Mouse (Mus musculus) thymus, adult 2 months (tissue): ENCODE results near the gene Smyd1. TPM values are rescaled to one million over a fixed set of nuclear protein-coding genes. Genes with fewer than 3 reads are reported as not detected.
A peak's percentile ranks its signal among the peaks of the same experiment; 100 is the strongest.

Experiments
- DNase-seq: peaks from one replicate; pipeline ENCODE4 v3.0.0; 2021
- H3K27ac ChIP-seq: fragments of 200-500 bp; 2 replicates; pipeline ENCODE4 v1.5.1; 2012; ENCODE audit warnings: low read length, control low read depth; ENCODE audit not compliant: control insufficient read depth, insufficient read depth
- H3K27me3 ChIP-seq: fragments of 200-500 bp; 2 replicates; pipeline ENCODE4 v1.6.1; 2012; ENCODE audit warnings: mild to moderate bottlenecking, low read length, moderate library complexity, mixed read lengths; ENCODE audit not compliant: control insufficient read depth, insufficient read depth
- H3K36me3 ChIP-seq: fragments of 200-500 bp; 2 replicates; pipeline ENCODE4 v1.6.1; 2012; ENCODE audit warnings: mild to moderate bottlenecking, low read length, moderate library complexity; ENCODE audit not compliant: control insufficient read depth, insufficient read depth
- H3K4me1 ChIP-seq: fragments of 200-500 bp; replicated peaks from 2 replicates; pipeline ENCODE4 v1.6.1; 2012; ENCODE audit warnings: low read length; ENCODE audit not compliant: control insufficient read depth, insufficient read depth
- H3K4me3 ChIP-seq: fragments of 200-500 bp; 2 replicates; pipeline ENCODE4 v1.5.1; 2012; ENCODE audit warnings: mild to moderate bottlenecking, low read length, control low read depth, moderate library complexity; ENCODE audit not compliant: control insufficient read depth, insufficient read depth
- CTCF ChIP-seq: fragments of 200-500 bp; IDR thresholded peaks from 2 replicates; pipeline ENCODE4 v1.5.1; 2012; ENCODE audit warnings: mild to moderate bottlenecking, control low read depth, low read length, moderate library complexity, borderline replicate concordance; ENCODE audit not compliant: control insufficient read depth, poor library complexity, insufficient read depth; ENCODE audit errors: extremely low read depth
- POLR2A ChIP-seq: fragments of 200-500 bp; IDR thresholded peaks from 2 replicates; pipeline ENCODE4 v1.6.1; 2012; ENCODE audit warnings: mild to moderate bottlenecking, low read length, control low read depth, moderate library complexity; ENCODE audit not compliant: control insufficient read depth, poor library complexity, insufficient read depth; ENCODE audit errors: extremely low read depth
- WGBS: fragments of 180-500 bp; shearing (Covaris S2); methylation state at CpG from one replicate; pipeline ENCODE4 v1.1.7; 2018; 5-methylcytosine and 5-hydroxymethylcytosine counted together
- polyA plus RNA-seq: library from polyadenylated mRNA; depleted of rRNA; stranded (reverse); fragments of >200 nt; gene quantifications from 2 replicates; pipeline ENCODE4 v1.2.3, GENCODE M21; 2012; rRNA removed

The Smyd1 gene
- polyA plus RNA-seq: 9.6 and 15.1 TPM in 2 replicates

- no peak for TF ChIP-seq CTCF
- TF ChIP-seq POLR2A: 0 out of 2 replicates have a peak, but pooled peaks have one; percentile 20
- 39% methylated on average over 3 of the region's 3 CpGs for WGBS
- peak within 1 kb of the TSS; percentile 97 for H3K27ac ChIP-seq
- H3K4me1 ChIP-seq: peaks cover 29% of the 10 kb centered on the region
- peak within 1 kb of the TSS; percentile 67 for H3K4me3 ChIP-seq
- peak; percentile 39 for DNase-seq
- peaks cover 28% of the 10 kb centered on the region for H3K36me3 ChIP-seq
- H3K27me3 ChIP-seq: no peaks in the 10 kb centered on the region
Observed at GRCm38 (mm10) chr6:71321826-71322283, at the start of gene Smyd1. Gene Smyd1, minus strand, starts transcription at chr6:71322233.

GRCm38 (mm10) chr6:71371085-71371605, 49.1 kb upstream of the Smyd1 start:
- Histone ChIP-seq H3K36me3 (peaks cover 18% of the 10 kb centered on the region), H3K4me3 (no peak overlapping the region), H3K27ac (peak overlapping the region; percentile 97), H3K27me3 (no peaks in the 10 kb centered on the region), H3K4me1 (peaks cover 18% of the 10 kb centered on the region)
- WGBS: 21% methylated on average over 5 of the region's 5 CpGs
- DNase-seq: peak; percentile 74
- TF ChIP-seq POLR2A: peak; percentile 18; the same call in 1 of the 2 replicates
- no peak for TF ChIP-seq CTCF

- H3K36me3 ChIP-seq: peaks cover under 1% of the 10 kb centered on the region
- TF ChIP-seq CTCF: no peak
- TF ChIP-seq POLR2A: 0 out of 2 replicates have a peak, but pooled peaks have one; percentile 34
- no peak overlapping the region for H3K4me3 ChIP-seq
- WGBS: 8% methylated on average over 6 of the region's 6 CpGs
- DNase-seq: peak; percentile 89
- peak overlapping the region; percentile 97 for H3K27ac ChIP-seq
- no peaks in the 10 kb centered on the region for H3K27me3 ChIP-seq
- H3K4me1 ChIP-seq: peaks cover 18% of the 10 kb centered on the region
Observed at GRCm38 (mm10) chr6:71369416-71369815, 47.4 kb upstream of the Smyd1 start.

- H3K27ac ChIP-seq: peak overlapping the region; percentile 74
- no peak for TF ChIP-seq POLR2A
- TF ChIP-seq CTCF: no peak
- H3K36me3 ChIP-seq: no peaks in the 10 kb centered on the region
- H3K27me3 ChIP-seq: no peaks in the 10 kb centered on the region
- DNase-seq: no peak
- no peak overlapping the region for H3K4me3 ChIP-seq
- 71% methylated on average over 2 of the region's 2 CpGs for WGBS
- peaks cover 28% of the 10 kb centered on the region for H3K4me1 ChIP-seq
Observed at GRCm38 (mm10) chr6:71363995-71364394, 42.0 kb upstream of the Smyd1 start.

GRCm38 (mm10) chr6:71361156-71361670, 39.2 kb upstream of the Smyd1 start:
- Histone ChIP-seq H3K36me3 (0 out of 2 replicates have a peak, but pooled peaks cover 3% of the 10 kb centered on the region), H3K27ac (peak overlapping the region; percentile 99), H3K27me3 (no peaks in the 10 kb centered on the region), H3K4me3 (peak overlapping the region; percentile 59), H3K4me1 (peaks cover 40% of the 10 kb centered on the region)
- no peak for DNase-seq
- 74% methylated on average over 10 of the region's 10 CpGs for WGBS
- TF ChIP-seq CTCF: no peak
- TF ChIP-seq POLR2A: no peak

- WGBS: 19% methylated on average over 5 of the region's 5 CpGs
Observed at GRCm38 (mm10) chr6:71360751-71361150, 38.7 kb upstream of the Smyd1 start.

GRCm38 (mm10) chr6:71360221-71360620, 38.2 kb upstream of the Smyd1 start:
- Histone ChIP-seq H3K4me1 (peaks cover 42% of the 10 kb centered on the region), H3K4me3 (peak overlapping the region; percentile 59), H3K27me3 (no peaks in the 10 kb centered on the region), H3K27ac (peak overlapping the region; percentile 99), H3K36me3 (0 out of 2 replicates have a peak, but pooled peaks cover 3% of the 10 kb centered on the region)
- no peak for DNase-seq
- TF ChIP-seq POLR2A (no peak), CTCF (no peak)
- 56% methylated on average over 4 of the region's 4 CpGs for WGBS

More at GRCm38 (mm10) chr6:71360751-71361150, 38.7 kb upstream of the Smyd1 start:
- peak; percentile 73 for DNase-seq
- TF ChIP-seq POLR2A: peak; percentile 59
- TF ChIP-seq CTCF: no peak
- Histone ChIP-seq H3K27ac (peak overlapping the region; percentile 99), H3K36me3 (0 out of 2 replicates have a peak, but pooled peaks cover 3% of the 10 kb centered on the region), H3K27me3 (no peaks in the 10 kb centered on the region), H3K4me1 (peaks cover 42% of the 10 kb centered on the region), H3K4me3 (peak overlapping the region; percentile 59)
